Mouse (Mus musculus) intestine, postnatal 0 days (tissue): ENCODE measurements around the gene Pcnx3. TPM values are rescaled to one million over a fixed set of nuclear protein-coding genes. Genes with fewer than 3 reads are reported as not detected.

Experiments
- ATAC-seq: fragments of 200-750 bp; cut with Nextera tagmentation; 2 replicates; pipeline ENCODE4 v1.8.0; 2017; ENCODE audit warnings: mild to moderate bottlenecking, moderate TSS enrichment, moderate library complexity
- H3K27ac ChIP-seq: fragments of 300-500 bp; sonication (generic); 2 replicates; pipeline ENCODE4 v1.5.1; 2014; ENCODE audit warnings: mild to moderate bottlenecking, low read depth, low read length, moderate library complexity
- H3K27me3 ChIP-seq: fragments of 300-500 bp; sonication (generic); replicated peaks from 2 replicates; pipeline ENCODE4 v1.6.1; 2014; ENCODE audit warnings: low read length, mixed read lengths; ENCODE audit not compliant: control insufficient read depth, insufficient read depth
- H3K36me3 ChIP-seq: fragments of 300-500 bp; sonication (generic); 2 replicates; pipeline ENCODE4 v1.6.1; 2014; ENCODE audit warnings: mild to moderate bottlenecking, moderate library complexity; ENCODE audit not compliant: control insufficient read depth, insufficient read depth
- H3K4me1 ChIP-seq: fragments of 300-500 bp; sonication (generic); replicated peaks from 2 replicates; pipeline ENCODE4 v1.6.1; 2014; ENCODE audit warnings: antibody characterized with exemption, low read length, mixed read lengths; ENCODE audit not compliant: control insufficient read depth, insufficient read depth
- H3K4me2 ChIP-seq: fragments of 300-500 bp; sonication (generic); replicated peaks from 2 replicates; pipeline ENCODE4 v1.6.1; 2014; ENCODE audit warnings: low read depth, mild to moderate bottlenecking, moderate library complexity
- H3K4me3 ChIP-seq: fragments of 300-500 bp; sonication (generic); 2 replicates; pipeline ENCODE4 v1.5.1; 2014; ENCODE audit warnings: low read depth, low read length
- H3K9ac ChIP-seq: fragments of 300-500 bp; sonication (generic); 2 replicates; pipeline ENCODE4 v1.6.1; 2014; ENCODE audit warnings: mild to moderate bottlenecking, low read depth, low read length
- H3K9me3 ChIP-seq: fragments of 300-500 bp; sonication (generic); 2 replicates; pipeline ENCODE4 v1.6.1; 2016; ENCODE audit warnings: mixed run types; ENCODE audit not compliant: control insufficient read depth
- CTCF ChIP-seq: sonication (generic); IDR thresholded peaks from 2 replicates; pipeline ENCODE4 v1.5.1; 2016; ENCODE audit warnings: low read depth, mild to moderate bottlenecking, control low read depth, antibody characterized with exemption, moderate library complexity
- WGBS: fragments of 180-500 bp; shearing (Covaris S2); extraction: QIAGEN DNeasy Blood & Tissue Kit; methylation state at CpG from one replicate; pipeline ENCODE4 v1.1.7; 2014; 5-methylcytosine and 5-hydroxymethylcytosine counted together
- polyA plus RNA-seq: library from polyadenylated mRNA; unstranded; fragments of >200 nt; fragmentation: Nextera tagmentation; extraction: Ambion mirVana; gene quantifications from 2 replicates; pipeline ENCODE4 v1.2.1, GENCODE M21; 2015

Gene Pcnx3
- polyA plus RNA-seq, 1 experiment from 2014 or later = 9.3 TPM

DNA sequence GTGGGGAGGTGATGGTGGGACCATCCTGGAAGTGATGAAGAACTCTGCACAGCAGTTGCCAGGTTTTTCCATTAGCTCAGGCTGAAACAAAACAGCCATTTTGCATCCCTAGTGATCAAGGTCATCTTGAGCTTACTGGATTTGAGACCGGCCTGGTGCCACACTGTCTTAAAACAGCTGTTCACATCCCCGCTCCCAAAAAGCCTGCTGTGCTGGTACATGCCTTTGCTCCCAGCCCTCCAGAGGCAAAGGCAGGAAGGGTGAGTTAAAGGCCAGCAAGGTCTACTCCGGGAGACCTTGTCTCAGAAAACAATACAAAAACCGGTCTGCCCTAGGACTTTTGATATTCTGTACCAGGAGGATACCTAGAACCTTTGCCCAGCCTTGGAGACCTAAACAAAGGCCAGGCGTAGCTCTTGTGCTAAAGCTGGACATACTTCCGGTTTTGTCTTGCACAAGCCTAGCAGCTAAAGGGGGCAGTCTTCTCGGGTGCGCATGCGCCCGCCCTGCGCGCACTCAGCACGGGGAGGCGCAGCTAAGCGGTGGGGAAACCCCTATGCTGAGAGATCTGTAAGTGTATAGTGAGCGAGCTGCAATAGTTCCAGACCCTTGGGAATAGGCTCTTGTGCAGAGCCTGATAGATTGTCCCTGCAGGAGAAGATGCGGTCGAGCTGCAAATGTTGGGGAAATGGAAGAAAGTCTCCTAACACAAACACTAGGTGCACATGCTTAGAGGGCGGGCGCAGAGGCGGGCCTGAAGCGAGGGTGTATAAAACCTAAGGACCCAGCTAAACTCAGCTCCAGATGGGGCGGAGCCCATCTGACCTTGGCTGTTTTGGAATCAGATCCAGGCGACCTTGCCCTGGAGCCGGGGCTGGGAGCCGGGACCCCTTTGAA is 40.1 kb downstream of the Pcnx3 start:
- ATAC-seq = peak; percentile 85
- H3K4me2 ChIP-seq = peak overlapping the region; percentile 63
- peaks cover 7% of the 10 kb centered on the region; the same call in 1 of the 2 replicates for H3K4me1 ChIP-seq
- H3K27ac ChIP-seq = peak overlapping the region; percentile 78
- no peaks in the 10 kb centered on the region for H3K27me3 ChIP-seq
- H3K9me3 ChIP-seq = no peaks in the 10 kb centered on the region
- peak overlapping the region; percentile 26 for H3K4me3 ChIP-seq
- TF ChIP-seq CTCF = peak; percentile 67
- peaks cover 62% of the 10 kb centered on the region for H3K36me3 ChIP-seq
- 7% methylated on average over 26 of the region's 26 CpGs for WGBS
- H3K9ac ChIP-seq = peak overlapping the region; percentile 40; the same call in 1 of the 2 replicates

DNA sequence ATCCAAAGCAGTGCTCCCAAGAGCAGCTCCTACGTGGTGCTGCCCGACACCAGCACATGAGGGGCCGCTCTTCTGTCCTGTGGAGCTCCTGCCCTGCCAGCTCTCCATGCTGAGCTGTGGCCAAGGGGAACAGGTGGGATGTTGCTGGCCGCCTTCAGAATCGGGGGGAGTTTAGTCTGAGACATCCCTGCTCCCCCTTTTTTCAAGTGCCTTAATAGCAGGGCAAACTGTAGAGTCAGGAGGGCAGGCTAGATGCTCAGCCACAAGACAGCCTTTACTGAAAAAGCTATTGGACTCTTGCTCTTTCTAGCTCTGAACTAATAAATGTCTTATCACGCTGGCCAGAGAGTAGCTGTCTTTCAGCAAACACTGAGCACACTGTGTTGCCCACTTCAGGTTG is 40.9 kb downstream of the Pcnx3 start:
- Histone ChIP-seq H3K4me1 (peaks cover 7% of the 10 kb centered on the region; the same call in 1 of the 2 replicates), H3K27me3 (no peaks in the 10 kb centered on the region), H3K9me3 (no peaks in the 10 kb centered on the region), H3K36me3 (peaks cover 67% of the 10 kb centered on the region), H3K9ac (no peak overlapping the region), H3K27ac (peak overlapping the region; percentile 78), H3K4me3 (no peak overlapping the region), H3K4me2 (no peak overlapping the region)
- WGBS = 86% methylated on average over 6 of the region's 6 CpGs
- no peak for TF ChIP-seq CTCF
- no peak for ATAC-seq

DNA sequence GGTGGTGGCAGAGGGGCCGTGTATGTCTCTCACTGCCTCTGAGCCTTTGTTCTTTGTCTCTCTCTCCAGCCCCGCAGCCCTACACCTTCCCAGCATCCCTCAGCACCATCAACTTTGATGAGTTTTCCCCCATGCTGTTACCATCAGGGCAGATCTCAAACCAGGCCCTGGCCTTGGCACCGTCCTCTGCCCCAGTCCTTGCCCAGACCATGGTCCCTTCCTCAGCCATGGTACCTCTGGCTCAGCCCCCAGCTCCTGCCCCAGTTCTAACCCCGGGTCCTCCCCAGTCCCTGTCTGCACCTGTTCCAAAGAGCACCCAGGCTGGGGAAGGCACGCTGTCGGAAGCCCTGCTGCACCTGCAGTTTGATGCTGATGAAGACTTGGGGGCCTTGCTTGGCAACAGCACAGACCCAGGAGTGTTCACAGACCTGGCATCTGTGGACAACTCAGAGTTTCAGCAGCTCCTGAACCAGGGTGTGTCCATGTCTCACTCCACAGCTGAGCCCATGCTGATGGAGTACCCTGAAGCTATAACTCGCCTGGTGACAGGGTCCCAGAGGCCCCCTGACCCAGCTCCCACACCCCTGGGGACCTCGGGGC is 41.9 kb downstream of the Pcnx3 start:
- H3K4me2 ChIP-seq = no peak overlapping the region
- no peak for ATAC-seq
- WGBS = 90% methylated on average over 8 of the region's 8 CpGs
- TF ChIP-seq CTCF = no peak
- H3K27ac ChIP-seq = no peak overlapping the region
- peaks cover 67% of the 10 kb centered on the region for H3K36me3 ChIP-seq
- peaks cover 7% of the 10 kb centered on the region; the same call in 1 of the 2 replicates for H3K4me1 ChIP-seq
- no peaks in the 10 kb centered on the region for H3K27me3 ChIP-seq
- no peak overlapping the region for H3K9ac ChIP-seq
- no peak overlapping the region for H3K4me3 ChIP-seq
- H3K9me3 ChIP-seq = no peaks in the 10 kb centered on the region

DNA sequence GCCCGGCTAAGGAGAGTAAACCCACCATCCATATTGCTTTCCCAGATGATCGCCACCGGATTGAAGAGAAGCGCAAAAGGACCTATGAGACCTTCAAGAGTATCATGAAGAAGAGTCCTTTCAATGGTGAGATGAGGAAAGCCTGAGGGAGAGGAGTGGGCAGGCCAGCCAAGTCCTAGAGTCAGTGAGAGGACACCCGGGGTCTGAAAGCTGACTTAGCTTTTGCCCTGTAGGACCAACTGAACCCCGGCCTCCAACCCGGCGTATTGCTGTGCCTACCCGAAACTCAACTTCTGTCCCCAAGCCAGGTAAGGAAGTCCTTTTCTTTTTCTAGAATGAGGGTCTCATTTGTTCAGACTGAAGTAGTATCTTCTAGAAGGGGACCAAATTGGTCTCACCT is 43.4 kb downstream of the Pcnx3 start:
- Histone ChIP-seq H3K9me3 (no peaks in the 10 kb centered on the region), H3K27me3 (no peaks in the 10 kb centered on the region), H3K27ac (no peak overlapping the region), H3K4me3 (no peak overlapping the region), H3K36me3 (peaks cover 71% of the 10 kb centered on the region), H3K9ac (no peak overlapping the region), H3K4me2 (no peak overlapping the region), H3K4me1 (peaks cover 7% of the 10 kb centered on the region; the same call in 1 of the 2 replicates)
- no peak for TF ChIP-seq CTCF
- no peak for ATAC-seq
- WGBS = 94% methylated on average over 9 of the region's 9 CpGs

DNA sequence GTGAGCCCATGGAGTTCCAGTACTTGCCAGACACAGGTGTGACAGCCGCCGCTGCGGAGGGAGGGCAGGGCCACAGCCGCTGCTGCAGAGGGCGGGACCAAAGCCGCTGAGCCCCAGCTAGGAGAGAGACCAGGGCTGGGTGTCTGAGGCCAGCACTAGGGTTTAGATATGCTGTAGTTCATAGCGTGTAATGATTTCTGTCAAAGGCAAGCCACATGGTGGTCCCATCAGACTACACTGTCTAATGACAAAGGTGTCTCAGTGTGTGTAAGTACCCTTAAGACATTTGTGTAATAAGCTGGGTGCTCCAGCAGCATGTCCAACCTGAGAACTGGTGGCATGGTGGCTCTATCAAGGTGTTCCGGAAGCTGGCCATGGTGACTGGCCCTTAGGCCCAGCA is 47.1 kb downstream of the Pcnx3 start:
- H3K36me3 ChIP-seq = peaks cover 70% of the 10 kb centered on the region
- no peak for ATAC-seq
- WGBS = 78% methylated on average over 8 of the region's 8 CpGs

DNA sequence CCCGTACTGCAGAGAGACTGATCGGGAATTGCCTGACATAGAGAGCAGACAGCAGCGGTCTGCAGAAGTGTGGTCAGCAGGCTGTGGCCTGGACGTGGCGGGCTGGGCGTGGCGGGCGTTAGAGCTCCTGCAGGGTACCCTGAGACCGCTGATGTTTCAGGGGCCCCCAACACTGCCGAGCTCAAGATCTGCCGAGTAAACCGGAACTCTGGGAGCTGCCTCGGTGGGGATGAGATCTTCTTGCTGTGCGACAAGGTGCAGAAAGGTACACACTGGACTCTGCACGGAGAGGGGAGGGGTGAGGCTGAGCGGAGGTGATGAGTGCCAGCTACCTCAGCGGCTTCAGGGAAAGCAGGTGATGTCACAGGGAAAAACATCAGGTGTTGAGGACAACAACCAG is 47.7 kb downstream of the Pcnx3 start:
- H3K36me3 ChIP-seq = peaks cover 64% of the 10 kb centered on the region
- no peak for TF ChIP-seq CTCF
- no peak overlapping the region for H3K4me3 ChIP-seq
- 84% methylated on average over 17 of the region's 17 CpGs for WGBS
- no peak overlapping the region for H3K9ac ChIP-seq
- ATAC-seq = no peak
- no peaks in the 10 kb centered on the region for H3K27me3 ChIP-seq
- H3K9me3 ChIP-seq = no peaks in the 10 kb centered on the region
- no peak overlapping the region for H3K27ac ChIP-seq
- H3K4me2 ChIP-seq = no peak overlapping the region
- peaks cover 6% of the 10 kb centered on the region; the same call in 1 of the 2 replicates for H3K4me1 ChIP-seq

More for the DNA sequence above, 47.1 kb downstream of the Pcnx3 start:
- Histone ChIP-seq H3K9ac (no peak overlapping the region), H3K9me3 (no peaks in the 10 kb centered on the region), H3K27me3 (no peaks in the 10 kb centered on the region), H3K4me3 (no peak overlapping the region), H3K27ac (no peak overlapping the region; the same call in 1 of the 2 replicates), H3K4me2 (no peak overlapping the region), H3K4me1 (peaks cover 6% of the 10 kb centered on the region; the same call in 1 of the 2 replicates)
- TF ChIP-seq CTCF = no peak
